Mouse (Mus musculus) lung, embryonic 15.5 days (tissue): ENCODE measurements around the gene Chrna1. TPM values are rescaled to one million over a fixed set of nuclear protein-coding genes. Genes with fewer than 3 reads are reported as not detected.

Experiments used
- ATAC-seq: fragments of 200-750 bp; cut with Nextera tagmentation; 2 replicates; pipeline ENCODE4 v1.8.0; 2017; ENCODE audit warnings: moderate number of reproducible peaks, borderline replicate concordance; ENCODE audit not compliant: low FRiP score, low TSS enrichment; ENCODE audit errors: extremely low read depth
- H3K27ac ChIP-seq: fragments of 300-500 bp; sonication (generic); 2 replicates; pipeline ENCODE4 v1.5.1; 2015; ENCODE audit warnings: moderate library complexity, mild to moderate bottlenecking, inconsistent platforms
- H3K27me3 ChIP-seq: fragments of 300-500 bp; sonication (generic); 2 replicates; pipeline ENCODE4 v1.6.1; 2015; ENCODE audit warnings: inconsistent platforms
- H3K36me3 ChIP-seq: fragments of 300-500 bp; sonication (generic); 2 replicates; pipeline ENCODE4 v1.6.1; 2015; ENCODE audit warnings: inconsistent platforms
- H3K4me1 ChIP-seq: fragments of 300-500 bp; sonication (generic); 2 replicates; pipeline ENCODE4 v1.6.1; 2015; ENCODE audit warnings: inconsistent platforms
- H3K4me2 ChIP-seq: fragments of 300-500 bp; sonication (generic); 2 replicates; pipeline ENCODE4 v1.6.1; 2015; ENCODE audit warnings: inconsistent platforms, mild to moderate bottlenecking, moderate library complexity
- H3K4me3 ChIP-seq: fragments of 300-500 bp; sonication (generic); 2 replicates; pipeline ENCODE4 v1.5.1; 2015; ENCODE audit warnings: mild to moderate bottlenecking, inconsistent platforms
- H3K9ac ChIP-seq: fragments of 300-500 bp; sonication (generic); 2 replicates; pipeline ENCODE4 v1.6.1; 2015; ENCODE audit warnings: inconsistent platforms
- H3K9me3 ChIP-seq: fragments of 300-500 bp; sonication (generic); 2 replicates; pipeline ENCODE4 v1.6.1; 2016; ENCODE audit warnings: inconsistent platforms
- WGBS: fragments of 180-500 bp; shearing (Covaris S2); methylation state at CpG from one replicate; pipeline ENCODE4 v1.1.7; 2015; 5-methylcytosine and 5-hydroxymethylcytosine counted together
- polyA plus RNA-seq: library from polyadenylated mRNA; unstranded; fragments of >200 nt; fragmentation: Nextera tagmentation; extraction: Ambion mirVana; gene quantifications from 2 replicates; pipeline ENCODE4 v1.2.1, GENCODE M21; 2015

The Chrna1 gene
- polyA plus RNA-seq, 1 experiment from 2014 or later, result 0.19 TPM

DNA sequence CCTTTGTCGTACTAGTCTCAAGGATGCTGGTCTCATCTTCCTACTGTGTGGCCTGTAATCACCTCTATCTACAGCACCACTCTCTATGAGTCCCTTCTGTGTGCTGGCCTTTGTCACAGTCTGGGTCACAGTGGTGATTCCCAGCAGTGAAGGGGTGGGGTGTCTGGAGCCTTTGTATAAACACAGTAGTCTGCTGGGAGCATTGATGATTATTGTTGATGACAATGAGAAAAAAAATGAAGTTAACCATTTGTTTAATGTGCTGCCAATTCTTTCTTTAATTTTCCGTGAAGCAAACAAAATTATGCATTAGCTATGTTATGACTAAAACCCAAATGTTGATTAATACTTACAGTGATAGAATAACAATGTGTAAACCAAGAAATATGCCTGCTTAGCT lies 8.8 kb upstream of the Chrna1 start:
- Histone ChIP-seq H3K4me3 (no peak overlapping the region), H3K27ac (peak overlapping the region; percentile 94), H3K27me3 (no peaks in the 10 kb centered on the region), H3K4me2 (no peak overlapping the region), H3K9ac (no peak overlapping the region), H3K9me3 (no peaks in the 10 kb centered on the region), H3K4me1 (peaks cover 80% of the 10 kb centered on the region), H3K36me3 (no peaks in the 10 kb centered on the region)
- ATAC-seq, result no peak
- WGBS, result 34% methylated on average over 2 of the region's 2 CpGs

DNA sequence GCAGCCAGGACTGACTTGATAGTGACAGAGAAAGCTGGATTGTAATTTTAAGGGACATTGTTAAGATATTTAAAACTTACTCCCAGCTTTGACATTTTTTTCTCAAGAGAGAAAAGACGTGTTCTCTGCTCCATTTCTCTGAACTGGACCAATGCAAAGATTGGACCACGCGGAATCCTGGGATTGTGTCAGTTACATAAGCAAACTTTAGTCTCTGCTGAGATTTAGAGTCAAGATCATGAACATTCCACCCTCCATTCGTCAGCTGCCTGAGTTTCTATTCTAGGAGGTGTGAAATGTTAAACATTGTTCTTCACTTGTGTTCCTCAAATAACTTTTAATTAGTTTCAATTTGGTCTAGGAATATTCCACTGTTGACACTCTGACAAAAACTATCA lies 7.0 kb upstream of the Chrna1 start:
- Histone ChIP-seq H3K4me2 (no peak overlapping the region), H3K9ac (no peak overlapping the region), H3K27ac (peak overlapping the region; percentile 2; the same call in 1 of the 2 replicates), H3K36me3 (no peaks in the 10 kb centered on the region), H3K4me1 (peaks cover 62% of the 10 kb centered on the region), H3K4me3 (no peak overlapping the region), H3K9me3 (no peaks in the 10 kb centered on the region), H3K27me3 (no peaks in the 10 kb centered on the region)
- 43% methylated on average over 4 of the region's 4 CpGs for WGBS
- no peak for ATAC-seq

DNA sequence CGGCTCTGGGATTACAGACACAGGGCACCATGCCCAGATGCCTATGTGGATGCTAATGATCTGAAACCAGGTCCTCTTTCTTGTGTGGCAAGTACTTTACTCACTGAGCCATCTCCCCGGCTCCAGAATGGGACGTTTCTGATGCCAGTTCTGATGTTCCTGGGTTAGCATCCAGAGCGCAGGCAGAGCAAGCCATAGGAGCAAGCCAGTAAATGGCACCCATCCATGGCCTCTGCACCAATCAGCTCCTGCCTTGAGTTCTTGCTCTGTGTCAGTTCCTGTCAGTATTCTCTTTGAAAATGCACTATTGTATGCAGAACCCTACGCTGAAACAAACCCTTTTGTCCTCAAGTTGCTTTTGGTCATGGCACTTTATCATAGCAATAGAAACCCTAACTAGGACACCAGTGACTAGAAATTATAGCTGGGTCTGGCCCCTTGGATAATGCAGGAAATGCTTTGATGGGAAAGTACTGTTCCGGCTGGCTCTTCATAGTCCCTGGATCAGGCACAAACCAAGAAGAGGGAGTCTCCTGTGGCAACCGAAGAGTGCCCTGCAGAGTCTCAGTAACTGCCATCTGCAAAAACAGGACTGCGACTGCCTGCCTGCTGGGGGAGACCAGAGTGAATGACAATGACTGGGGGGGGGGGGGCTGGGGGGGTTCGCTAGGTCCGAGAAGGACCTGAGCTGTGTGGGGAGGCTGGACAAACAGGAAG lies 6.4 kb upstream of the Chrna1 start:
- Histone ChIP-seq H3K9ac (no peak overlapping the region), H3K27ac (peak overlapping the region; percentile 2; the same call in 1 of the 2 replicates), H3K27me3 (no peaks in the 10 kb centered on the region), H3K4me1 (peaks cover 56% of the 10 kb centered on the region), H3K36me3 (no peaks in the 10 kb centered on the region), H3K9me3 (no peaks in the 10 kb centered on the region), H3K4me3 (no peak overlapping the region), H3K4me2 (0 out of 2 replicates have a peak overlapping the region, but pooled peaks have one; percentile 59)
- ATAC-seq, result no peak
- 47% methylated on average over 10 of the region's 10 CpGs for WGBS

DNA sequence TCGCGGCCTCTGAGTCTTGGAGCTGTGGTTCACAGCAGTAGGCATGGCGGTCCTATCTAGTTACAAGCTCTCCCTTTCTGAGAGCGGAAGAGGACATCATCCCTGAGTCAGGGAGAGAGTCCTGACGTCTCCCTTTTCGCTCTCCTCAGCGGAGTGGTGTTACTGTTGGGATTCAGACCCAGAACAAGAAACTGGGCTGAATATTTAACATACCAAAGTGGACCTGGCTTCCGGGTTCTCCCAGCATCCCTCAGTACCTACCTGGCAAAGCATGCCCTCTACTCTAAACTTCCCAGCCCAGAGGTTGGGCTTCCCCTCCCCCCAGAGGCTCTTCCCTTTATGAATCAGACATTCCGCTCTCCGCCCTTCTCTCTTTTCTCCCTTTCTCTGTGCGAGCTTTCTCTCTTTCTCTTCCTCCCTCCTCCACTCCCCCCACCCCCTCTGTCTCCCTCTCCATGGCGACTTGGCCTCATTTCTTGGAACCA lies 5.3 kb upstream of the Chrna1 start:
- Histone ChIP-seq H3K27me3 (no peaks in the 10 kb centered on the region), H3K4me3 (peak overlapping the region; percentile 49), H3K4me1 (peaks cover 44% of the 10 kb centered on the region), H3K9me3 (no peaks in the 10 kb centered on the region), H3K36me3 (no peaks in the 10 kb centered on the region), H3K9ac (peak overlapping the region; percentile 48), H3K27ac (peak overlapping the region; percentile 55), H3K4me2 (peak overlapping the region; percentile 59)
- peak; percentile 39; the same call in 1 of the 2 replicates for ATAC-seq
- WGBS, result 11% methylated on average over 12 of the region's 12 CpGs

DNA sequence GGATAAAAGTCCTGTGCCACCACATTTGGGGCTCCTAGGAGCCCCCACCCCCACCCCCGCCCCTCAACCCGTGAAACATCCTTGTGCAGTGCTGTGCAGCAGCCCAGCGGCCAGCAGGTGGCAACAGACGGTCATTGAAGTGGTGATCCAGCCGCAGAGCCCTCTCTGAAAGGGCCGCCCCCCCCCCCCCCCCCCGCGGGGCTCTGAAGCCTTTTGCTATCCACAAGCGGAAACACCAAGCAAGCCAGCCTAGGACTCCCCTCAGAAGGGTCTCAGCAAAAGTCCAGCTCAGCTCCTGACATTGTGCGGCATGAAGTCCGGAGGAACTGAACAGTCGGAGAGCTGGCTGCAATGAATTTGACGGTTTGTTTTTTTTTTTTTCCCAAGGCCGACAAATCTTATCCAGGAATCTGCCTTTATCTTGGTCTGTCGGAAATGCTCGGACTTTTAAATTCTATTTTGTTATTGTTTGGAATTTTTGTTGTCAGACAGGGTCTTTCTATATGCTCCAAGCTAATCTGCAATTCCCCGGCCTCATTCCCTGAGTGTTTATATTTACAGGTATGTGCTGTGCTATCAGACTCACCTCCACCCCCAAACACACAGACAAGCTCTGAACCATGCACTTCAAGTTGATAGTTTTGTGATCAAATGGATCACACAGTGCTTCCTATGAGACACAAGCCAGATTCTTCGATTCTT lies 4.7 kb upstream of the Chrna1 start:
- peaks cover 38% of the 10 kb centered on the region for H3K4me1 ChIP-seq
- no peaks in the 10 kb centered on the region for H3K36me3 ChIP-seq
- peak overlapping the region; percentile 59 for H3K4me2 ChIP-seq
- peak overlapping the region; percentile 55 for H3K27ac ChIP-seq
- no peaks in the 10 kb centered on the region for H3K9me3 ChIP-seq
- ATAC-seq, result peak; percentile 61
- H3K9ac ChIP-seq, result peak overlapping the region; percentile 48
- no peaks in the 10 kb centered on the region for H3K27me3 ChIP-seq
- WGBS, result 1% methylated on average over 18 of the region's 18 CpGs
- peak overlapping the region; percentile 49 for H3K4me3 ChIP-seq

DNA sequence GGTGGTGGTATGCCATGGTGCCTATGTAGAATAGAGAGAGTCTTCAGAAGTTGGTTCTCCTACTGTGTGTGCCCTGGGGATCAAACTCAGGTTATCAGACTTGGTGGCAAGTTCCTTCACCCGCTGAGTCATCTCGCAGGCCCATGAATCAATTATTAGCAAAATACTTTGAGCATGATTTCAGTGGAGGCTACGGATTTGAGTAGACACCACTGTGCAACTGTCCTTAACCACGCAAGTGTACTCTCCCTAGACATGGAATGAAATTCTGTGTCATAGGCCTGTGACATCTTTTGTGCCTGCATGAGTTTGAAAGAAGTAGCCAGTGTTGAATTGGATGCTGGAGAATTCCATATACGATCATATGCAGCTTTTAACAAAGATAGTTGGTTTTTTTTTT lies 582 bp upstream of the Chrna1 start:
- Histone ChIP-seq H3K9ac (no peak overlapping the region), H3K4me1 (peaks cover 10% of the 10 kb centered on the region), H3K4me3 (no peak overlapping the region), H3K36me3 (no peaks in the 10 kb centered on the region), H3K9me3 (no peaks in the 10 kb centered on the region), H3K4me2 (no peak overlapping the region), H3K27me3 (no peaks in the 10 kb centered on the region), H3K27ac (no peak overlapping the region)
- 89% methylated on average over 5 of the region's 5 CpGs for WGBS
- no peak for ATAC-seq

DNA sequence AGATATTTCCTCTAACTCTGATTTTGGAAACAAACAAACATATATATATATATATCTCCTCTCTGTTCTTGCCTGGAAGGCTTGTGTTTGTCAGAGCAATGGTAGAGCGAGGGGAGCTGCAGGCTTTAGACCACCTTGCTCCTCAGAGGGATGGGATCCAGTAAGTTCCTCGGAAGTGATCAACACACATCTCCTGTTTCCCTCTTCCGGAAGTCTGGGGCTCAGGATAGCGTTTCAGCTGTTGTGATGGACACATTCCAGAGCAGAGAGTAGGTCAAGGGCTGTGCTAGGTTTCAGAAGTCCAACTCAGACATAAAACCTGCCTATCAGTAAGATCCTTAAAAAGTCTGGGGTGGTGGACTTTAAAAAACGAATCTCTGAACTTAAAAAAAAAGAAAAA lies 970 bp downstream of the Chrna1 start:
- Histone ChIP-seq H3K4me3 (no peak overlapping the region), H3K9me3 (no peaks in the 10 kb centered on the region), H3K9ac (no peak overlapping the region), H3K4me2 (no peak overlapping the region), H3K36me3 (no peaks in the 10 kb centered on the region), H3K4me1 (no peaks in the 10 kb centered on the region), H3K27ac (no peak overlapping the region), H3K27me3 (no peaks in the 10 kb centered on the region)
- ATAC-seq, result no peak
- 41% methylated on average over 5 of the region's 5 CpGs for WGBS

DNA sequence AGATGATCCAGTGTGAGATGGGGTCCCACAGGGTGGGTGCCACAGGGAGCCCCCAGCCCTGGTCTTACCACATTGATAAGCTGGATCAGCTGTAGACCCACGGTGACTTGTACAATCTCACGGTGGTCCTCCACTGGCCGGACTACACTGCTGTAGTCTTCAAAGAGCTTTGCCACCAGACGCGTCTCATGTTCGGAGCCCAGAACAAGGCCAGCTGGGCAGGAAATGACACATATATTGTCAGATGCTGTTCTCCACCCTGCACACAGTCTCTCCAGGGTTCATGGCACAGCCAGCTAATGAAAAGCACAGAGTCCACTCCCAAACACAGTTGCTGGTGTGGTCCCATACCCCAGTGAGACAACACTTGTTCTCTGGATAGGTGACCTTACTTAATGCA lies 5.7 kb downstream of the Chrna1 start:
- Histone ChIP-seq H3K4me2 (no peak overlapping the region), H3K36me3 (no peaks in the 10 kb centered on the region), H3K4me1 (no peaks in the 10 kb centered on the region), H3K9me3 (no peaks in the 10 kb centered on the region), H3K9ac (no peak overlapping the region), H3K27ac (no peak overlapping the region), H3K27me3 (no peaks in the 10 kb centered on the region), H3K4me3 (no peak overlapping the region)
- ATAC-seq, result no peak
- 71% methylated on average over 6 of the region's 6 CpGs for WGBS

DNA sequence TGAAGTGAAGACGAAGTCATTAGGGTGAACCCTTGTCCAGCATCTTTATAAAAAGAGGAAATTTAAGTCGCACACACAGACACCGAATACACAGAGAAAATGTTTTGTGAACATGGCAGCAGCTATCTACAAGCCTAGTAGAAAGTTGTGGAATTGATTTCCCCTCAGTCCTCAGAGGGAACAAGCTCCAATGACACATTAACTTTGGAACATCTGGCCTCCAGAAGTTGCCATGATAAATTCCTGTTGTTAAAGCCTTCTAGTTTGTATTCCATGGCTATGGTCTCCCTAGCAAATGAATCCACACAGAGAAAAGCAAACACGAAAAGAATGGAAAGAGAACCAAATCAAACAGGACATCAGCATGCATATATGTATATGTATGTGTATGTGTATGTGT lies 6.6 kb downstream of the Chrna1 start:
- H3K4me3 ChIP-seq, result no peak overlapping the region
- no peaks in the 10 kb centered on the region for H3K4me1 ChIP-seq
- no peak overlapping the region for H3K27ac ChIP-seq
- no peaks in the 10 kb centered on the region for H3K9me3 ChIP-seq
- no peak overlapping the region for H3K4me2 ChIP-seq
- no peaks in the 10 kb centered on the region for H3K36me3 ChIP-seq
- 89% methylated on average over 4 of the region's 4 CpGs for WGBS
- H3K27me3 ChIP-seq, result no peaks in the 10 kb centered on the region
- no peak for ATAC-seq
- no peak overlapping the region for H3K9ac ChIP-seq

DNA sequence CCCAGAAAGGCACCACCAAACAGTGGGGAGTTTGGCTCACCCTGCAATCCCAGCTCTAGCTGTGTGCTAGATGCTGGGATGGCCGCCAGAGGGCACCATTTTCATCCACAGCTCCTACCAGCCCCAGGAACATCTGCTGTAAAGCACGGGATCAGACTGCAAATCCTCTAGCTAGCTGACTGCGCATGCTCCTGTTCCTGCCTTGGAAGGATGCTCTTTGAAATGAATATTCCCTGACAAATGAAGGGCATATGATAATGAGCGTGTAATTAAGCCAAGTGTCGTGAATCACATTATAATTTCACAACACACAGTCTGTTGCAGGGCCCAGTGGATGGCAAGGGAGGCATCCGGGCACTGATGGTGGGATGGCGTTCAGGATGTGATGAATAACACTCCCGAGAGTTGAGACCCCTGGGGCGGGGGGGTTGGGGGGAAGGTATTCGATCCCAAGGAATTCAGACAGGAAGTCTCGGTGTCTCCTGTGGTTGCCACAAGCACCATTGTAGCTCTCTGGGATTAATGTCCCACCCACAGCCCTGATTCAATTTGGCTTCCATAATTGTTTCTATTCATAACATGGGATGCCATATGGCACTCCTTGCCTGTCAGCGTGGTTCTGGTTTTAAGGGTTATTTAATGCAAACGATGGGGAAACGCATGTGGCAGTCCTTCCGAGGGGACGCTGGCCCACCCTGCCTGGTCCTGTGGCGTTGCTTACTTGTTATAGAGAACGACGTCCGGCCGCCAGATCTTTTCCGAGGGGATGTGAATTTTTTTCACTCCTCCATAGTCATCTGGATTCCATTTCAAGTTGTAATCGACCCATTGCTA lies 7.4 kb downstream of the Chrna1 start:
- WGBS, result 38% methylated on average over 23 of the region's 23 CpGs
- no peak overlapping the region for H3K4me3 ChIP-seq
- no peaks in the 10 kb centered on the region for H3K9me3 ChIP-seq
- H3K9ac ChIP-seq, result no peak overlapping the region
- no peaks in the 10 kb centered on the region for H3K4me1 ChIP-seq
- H3K4me2 ChIP-seq, result peak overlapping the region; percentile 28; the same call in 1 of the 2 replicates
- no peaks in the 10 kb centered on the region for H3K36me3 ChIP-seq
- no peaks in the 10 kb centered on the region for H3K27me3 ChIP-seq
- H3K27ac ChIP-seq, result no peak overlapping the region
- peak; percentile 62; the same call in 1 of the 2 replicates for ATAC-seq

DNA sequence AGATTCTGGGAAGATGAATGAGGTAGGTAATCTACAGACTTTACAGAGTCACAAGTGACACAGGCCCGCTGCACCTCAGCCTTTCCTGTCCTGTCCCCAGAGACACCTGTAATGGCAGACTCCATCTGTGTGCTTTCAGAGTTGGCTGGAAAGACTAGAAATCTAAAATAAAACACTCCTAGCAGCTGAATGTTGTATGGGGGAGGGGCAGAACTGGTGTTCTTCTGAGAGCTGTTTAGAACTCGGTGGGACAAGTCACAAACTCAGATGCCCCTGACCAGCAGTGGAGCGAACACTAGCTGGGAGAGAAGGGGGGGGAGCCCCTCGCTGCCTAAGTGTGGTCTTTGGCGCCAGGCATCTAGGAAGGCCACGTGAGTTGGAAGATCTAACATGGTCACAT lies 8.2 kb downstream of the Chrna1 start:
- 70% methylated on average over 6 of the region's 6 CpGs for WGBS

More for the DNA sequence above, 8.2 kb downstream of the Chrna1 start:
- Histone ChIP-seq H3K27ac (no peak overlapping the region), H3K27me3 (no peaks in the 10 kb centered on the region), H3K4me1 (0 out of 2 replicates have a peak, but pooled peaks cover 4% of the 10 kb centered on the region), H3K9me3 (no peaks in the 10 kb centered on the region), H3K4me3 (no peak overlapping the region), H3K9ac (no peak overlapping the region), H3K4me2 (no peak overlapping the region), H3K36me3 (no peaks in the 10 kb centered on the region)
- no peak for ATAC-seq
